Mouse (Mus musculus) limb, embryonic 11.5 days (tissue): ENCODE data around the gene Gpatch11. TPM values are rescaled to one million over a fixed set of nuclear protein-coding genes. Genes with fewer than 3 reads are reported as not detected.
"Not testable (repeated sequence)": the region's sequence is repeated elsewhere in the genome, so short reads cannot be mapped to it uniquely, and the experiment has no call there.

Experiments
- ATAC-seq: fragments of 200-750 bp; cut with Nextera tagmentation; 2 replicates; pipeline ENCODE4 v1.8.0; 2017; ENCODE audit warnings: low read depth; ENCODE audit not compliant: insufficient number of reproducible peaks, low FRiP score, low TSS enrichment
- DNase-seq: peaks from one replicate; pipeline ENCODE4 v3.0.0-alpha.2; 2015; ENCODE audit warnings: low spot score
- H3K27ac ChIP-seq: fragments of 300-500 bp; sonication (generic); replicated peaks from 2 replicates; pipeline ENCODE4 v1.5.1; 2014; ENCODE audit warnings: low read depth, mild to moderate bottlenecking, low read length
- H3K27me3 ChIP-seq: fragments of 300-500 bp; sonication (generic); 2 replicates; pipeline ENCODE4 v1.6.1; 2014; ENCODE audit warnings: mild to moderate bottlenecking, low read length, mixed read lengths; ENCODE audit not compliant: control insufficient read depth, insufficient read depth
- H3K36me3 ChIP-seq: fragments of 300-500 bp; sonication (generic); 2 replicates; pipeline ENCODE4 v1.6.1; 2014; ENCODE audit warnings: mild to moderate bottlenecking, low read length, moderate library complexity, mixed read lengths; ENCODE audit not compliant: control insufficient read depth, insufficient read depth
- H3K4me1 ChIP-seq: fragments of 300-500 bp; sonication (generic); 2 replicates; pipeline ENCODE4 v1.6.1; 2014; ENCODE audit warnings: low read length, mixed read lengths; ENCODE audit not compliant: control insufficient read depth, insufficient read depth
- H3K4me2 ChIP-seq: fragments of 300-500 bp; sonication (generic); 2 replicates; pipeline ENCODE4 v1.6.1; 2014; ENCODE audit warnings: low read depth, mild to moderate bottlenecking, moderate library complexity; ENCODE audit not compliant: severe bottlenecking
- H3K4me3 ChIP-seq: fragments of 300-500 bp; sonication (generic); 2 replicates; pipeline ENCODE4 v1.5.1; 2014; ENCODE audit warnings: low read depth, low read length
- H3K9ac ChIP-seq: fragments of 300-500 bp; sonication (generic); 2 replicates; pipeline ENCODE4 v1.6.1; 2014; ENCODE audit warnings: mild to moderate bottlenecking, low read length
- H3K9me3 ChIP-seq: fragments of 300-500 bp; sonication (generic); 2 replicates; pipeline ENCODE4 v1.6.1; 2016; ENCODE audit warnings: low read length; ENCODE audit not compliant: control insufficient read depth
- WGBS: fragments of 180-500 bp; shearing (Covaris S2); extraction: QIAGEN DNeasy Blood & Tissue Kit; methylation state at CpG from one replicate; pipeline ENCODE4 v1.1.7; 2014; 5-methylcytosine and 5-hydroxymethylcytosine counted together
- polyA plus RNA-seq: library from polyadenylated mRNA; unstranded; fragments of >200 nt; fragmentation: Nextera tagmentation; extraction: Ambion mirVana; gene quantifications from 2 replicates; pipeline ENCODE4 v1.2.1, GENCODE M21; 2014

Gpatch11 gene
- 43.2 and 43.6 TPM in 2 replicates for polyA plus RNA-seq

DNA sequence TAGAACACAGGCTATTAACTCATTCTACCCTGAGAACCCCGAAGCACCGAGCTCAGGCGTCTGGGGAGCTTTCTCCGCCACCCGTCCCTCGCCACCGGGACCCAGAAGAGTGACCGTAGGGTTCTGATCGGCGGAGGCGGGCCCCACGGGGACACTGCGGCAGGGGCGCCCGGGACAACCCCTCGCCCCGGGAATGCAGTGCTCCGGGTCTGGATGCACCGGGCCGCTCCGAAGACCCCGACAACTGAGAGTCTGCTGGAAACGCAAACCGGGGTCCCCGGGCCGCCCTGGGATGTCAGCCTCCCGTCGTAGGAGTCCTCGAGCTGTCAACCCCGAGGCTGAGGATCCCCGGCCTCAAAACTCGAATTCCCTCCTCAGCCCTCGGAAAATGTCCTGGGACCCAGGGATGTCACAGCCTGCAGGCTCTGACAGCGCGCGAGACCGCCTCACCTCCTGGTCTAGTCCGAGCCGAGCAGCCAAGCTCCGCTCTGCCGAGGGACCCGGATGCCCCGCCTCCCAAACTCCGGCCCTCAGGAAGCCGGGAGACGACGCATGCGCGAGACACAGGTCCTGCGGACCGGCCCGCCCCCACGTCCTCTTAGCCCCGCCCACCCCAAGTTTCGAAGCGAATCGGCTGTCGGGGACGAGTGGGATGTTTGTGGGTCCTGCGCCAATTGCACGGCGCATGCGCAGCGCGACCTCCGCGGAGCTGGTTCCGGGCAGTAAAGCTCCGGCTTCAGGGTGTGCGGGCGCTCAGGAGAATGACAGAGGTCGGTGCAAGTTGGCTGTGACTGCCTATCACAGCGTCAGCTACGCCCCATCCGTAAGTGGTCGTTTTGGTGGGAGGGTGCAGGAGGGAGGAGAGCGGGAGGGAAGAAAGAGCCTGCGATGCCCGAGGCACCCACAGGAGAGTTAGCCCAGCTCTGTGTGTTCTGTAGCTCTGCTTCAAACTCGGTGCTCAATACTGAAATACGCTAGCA is at the start of gene Gpatch11, which contains the start of gene Heatr5b:
Gene Gpatch11, plus strand, starts transcription at position 712 of the 980 bp plus-strand sequence.
Gene Heatr5b, minus strand, starts transcription at position 509 of the 980 bp plus-strand sequence.
- DNase-seq (peak; percentile 99), ATAC-seq (peak; percentile 99)
- under 1% methylated on average over 81 of the region's 81 CpGs for WGBS
- Histone ChIP-seq H3K27ac (peak within 1 kb of the TSS; percentile 55; the same call in 1 of the 2 replicates), H3K4me1 (no peaks in the 10 kb centered on the region), H3K36me3 (no peaks in the 10 kb centered on the region; the same call in 1 of the 2 replicates), H3K27me3 (no peaks in the 10 kb centered on the region), H3K9me3 (no peaks in the 10 kb centered on the region), H3K4me2 (peak within 1 kb of the TSS; percentile 77), H3K9ac (peak within 1 kb of the TSS; percentile 81), H3K4me3 (peak within 1 kb of the TSS; percentile 85)

- H3K36me3 ChIP-seq, H3K27ac ChIP-seq: not testable (repeated sequence)
- 70% methylated on average over 3 of the region's 3 CpGs for WGBS
These were observed 47.1 kb upstream of the Gpatch11 start for GRCm38 (mm10) chr17:78788273-78788672.

DNA sequence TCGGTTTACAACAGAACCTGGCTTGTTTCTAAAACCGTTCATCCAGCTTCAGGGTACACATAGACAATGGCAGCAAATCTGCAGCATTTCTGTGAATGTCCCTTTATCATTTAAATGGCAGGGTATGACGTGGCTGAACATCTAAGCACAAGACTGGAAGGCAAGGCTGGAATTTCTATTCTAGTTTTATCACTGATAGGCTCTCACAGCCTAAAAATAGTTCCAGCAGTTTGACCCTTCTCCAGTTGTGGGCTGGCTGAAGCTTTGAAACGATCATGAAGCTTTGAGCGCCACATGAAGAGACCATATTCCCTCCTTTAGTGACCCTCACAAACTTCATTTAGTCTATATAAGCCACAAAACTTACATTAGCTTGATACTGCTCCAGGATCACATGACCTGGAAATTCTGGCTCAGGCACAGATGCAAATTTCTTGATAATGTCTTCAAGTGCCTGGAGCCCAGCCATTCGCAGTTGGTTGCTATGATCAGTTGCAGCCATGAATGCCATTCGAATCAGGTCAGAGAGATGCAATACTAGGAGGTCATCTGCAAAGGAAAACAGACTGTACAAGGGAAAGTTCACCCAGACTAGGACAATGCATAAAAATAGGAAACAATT is 44.2 kb upstream of the Gpatch11 start:
- Histone ChIP-seq H3K9ac (no peak overlapping the region), H3K4me3 (no peak overlapping the region), H3K9me3 (no peaks in the 10 kb centered on the region), H3K27me3 (no peaks in the 10 kb centered on the region), H3K27ac (no peak overlapping the region), H3K4me2 (no peak overlapping the region), H3K36me3 (no peaks in the 10 kb centered on the region), H3K4me1 (no peaks in the 10 kb centered on the region)
- WGBS, result 88% methylated on average over 7 of the region's 7 CpGs
- DNase-seq, result no peak
- no peak for ATAC-seq

More at GRCm38 (mm10) chr17:78788273-78788672, 47.1 kb upstream of the Gpatch11 start:
- not testable (repeated sequence) for H3K9ac ChIP-seq, H3K27me3 ChIP-seq, H3K4me3 ChIP-seq, DNase-seq, H3K4me2 ChIP-seq, H3K9me3 ChIP-seq, ATAC-seq, H3K4me1 ChIP-seq

GRCm38 (mm10) chr17:78791690-78792070 is 43.7 kb upstream of the Gpatch11 start:
- DNase-seq, result no peak
- ATAC-seq, result no peak
- Histone ChIP-seq H3K4me2 (no peak overlapping the region), H3K27ac (no peak overlapping the region), H3K4me3 (no peak overlapping the region), H3K36me3 (no peaks in the 10 kb centered on the region), H3K4me1 (no peaks in the 10 kb centered on the region), H3K27me3 (no peaks in the 10 kb centered on the region), H3K9me3 (no peaks in the 10 kb centered on the region), H3K9ac (no peak overlapping the region)
- 95% methylated on average over 3 of the region's 3 CpGs for WGBS

DNA sequence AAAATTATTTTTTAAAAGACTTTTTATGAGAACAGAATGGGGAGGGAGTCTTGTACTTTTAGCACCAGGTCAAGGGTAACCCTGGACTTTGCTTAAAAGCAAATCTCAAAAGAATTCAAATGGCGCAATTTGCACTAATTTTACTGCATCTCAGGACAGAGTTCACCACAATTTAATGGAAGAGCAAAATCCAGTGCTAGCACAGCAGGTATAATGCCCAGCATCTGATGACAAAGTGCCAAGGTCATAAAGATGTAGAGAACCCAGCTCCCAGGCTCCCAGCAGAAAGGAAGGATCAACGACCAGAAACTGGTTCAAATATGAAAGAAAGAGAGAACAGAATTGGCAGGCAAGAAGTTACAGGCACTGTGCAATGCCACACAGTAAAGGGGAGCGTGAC is 43.2 kb upstream of the Gpatch11 start:
- Histone ChIP-seq H3K27me3 (no peaks in the 10 kb centered on the region), H3K4me2 (no peak overlapping the region), H3K9me3 (no peaks in the 10 kb centered on the region), H3K36me3 (no peaks in the 10 kb centered on the region), H3K27ac (no peak overlapping the region), H3K9ac (no peak overlapping the region), H3K4me3 (no peak overlapping the region), H3K4me1 (no peaks in the 10 kb centered on the region)
- WGBS, result 80% methylated on average over 3 of the region's 3 CpGs
- no peak for ATAC-seq
- DNase-seq, result no peak

GRCm38 (mm10) chr17:78794390-78794789 is 41.0 kb upstream of the Gpatch11 start:
- no peak overlapping the region for H3K4me2 ChIP-seq
- ATAC-seq (no peak), DNase-seq (no peak)
- 86% methylated on average over 5 of the region's 5 CpGs for WGBS
- H3K4me1 ChIP-seq, result no peaks in the 10 kb centered on the region
- no peaks in the 10 kb centered on the region for H3K9me3 ChIP-seq
- H3K4me3 ChIP-seq, result no peak overlapping the region
- H3K9ac ChIP-seq, result no peak overlapping the region
- H3K36me3 ChIP-seq, result no peaks in the 10 kb centered on the region
- no peaks in the 10 kb centered on the region for H3K27me3 ChIP-seq
- no peak overlapping the region for H3K27ac ChIP-seq

GRCm38 (mm10) chr17:78797222-78797621 is 38.1 kb upstream of the Gpatch11 start:
- WGBS, result 100% methylated on average over 1 of the region's 1 CpGs
- no peak for ATAC-seq
- no peaks in the 10 kb centered on the region for H3K36me3 ChIP-seq

GRCm38 (mm10) chr17:78809019-78809418 is 26.3 kb upstream of the Gpatch11 start:
- Histone ChIP-seq H3K4me1 (no peaks in the 10 kb centered on the region), H3K9ac (no peak overlapping the region), H3K36me3 (0 out of 2 replicates have a peak, but pooled peaks cover 3% of the 10 kb centered on the region), H3K4me3 (no peak overlapping the region), H3K9me3 (no peaks in the 10 kb centered on the region), H3K27ac (no peak overlapping the region), H3K27me3 (no peaks in the 10 kb centered on the region), H3K4me2 (no peak overlapping the region)
- ATAC-seq (no peak), DNase-seq (no peak)

More at GRCm38 (mm10) chr17:78797222-78797621, 38.1 kb upstream of the Gpatch11 start:
- H3K4me1 ChIP-seq, result no peaks in the 10 kb centered on the region
- no peak overlapping the region for H3K4me3 ChIP-seq
- DNase-seq, result no peak
- no peak overlapping the region for H3K27ac ChIP-seq
- no peaks in the 10 kb centered on the region for H3K9me3 ChIP-seq
- H3K4me2 ChIP-seq, result no peak overlapping the region
- H3K27me3 ChIP-seq, result no peaks in the 10 kb centered on the region
- no peak overlapping the region for H3K9ac ChIP-seq
